29 mouse cellular contexts compared by ENCODE assay signal in the genomic region with DNA sequence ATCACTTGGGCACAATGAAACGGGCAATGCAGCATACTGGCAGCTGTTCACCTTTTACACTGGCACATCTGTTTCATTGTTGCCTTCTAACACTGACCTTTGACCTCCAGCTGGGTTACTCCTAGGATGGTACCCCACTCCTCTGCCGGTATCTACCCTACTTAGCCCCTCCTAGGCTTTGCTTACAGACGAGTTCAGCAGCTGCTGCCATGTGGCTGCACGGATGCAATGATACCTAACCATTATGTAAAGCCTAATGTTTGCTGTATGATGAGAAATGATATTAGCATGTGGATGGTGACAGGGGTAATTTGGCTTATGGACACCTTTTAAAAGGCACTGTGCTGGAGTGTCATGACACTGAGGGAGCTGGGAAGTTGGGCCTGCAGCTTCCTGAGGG. TPM values are rescaled to one million over a fixed set of nuclear protein-coding genes. Genes with fewer than 3 reads are reported as not detected.
DNase-seq lines count a peak whose midpoint lies in the region; ATAC-seq lines count a peak whose summit lies in the region.
"Had no signal": no experiment of that assay in that cellular context is flagged by ENCODE, and none has a peak within 500 bp of the region (broad histone marks: within the 10 kb centered on the region; RNA-seq: fewer than 3 reads in every experiment).

No protein-coding gene starts in this region.

- no peak overlapping the region for H3K4me2 ChIP-seq in heart, embryonic 14.5 days (ENCODE audit: low read length)
- no peak overlapping the region for H3K4me2 ChIP-seq in heart, embryonic 11.5 days
- H3K4me2 ChIP-seq in hindbrain, embryonic 16.5 days (ENCODE audit: low read length), result no peak overlapping the region
- H3K4me2 ChIP-seq in hindbrain, embryonic 13.5 days, result no peak overlapping the region
- H3K4me2 ChIP-seq in neural tube, embryonic 13.5 days, result no peak overlapping the region
- no peak overlapping the region for H3K4me2 ChIP-seq in neural tube, embryonic 15.5 days
- H3K4me2 ChIP-seq: liver, embryonic 12.5 days; midbrain, embryonic 11.5 days had no signal

- no peak for ATAC-seq in heart, embryonic 14.5 days (ENCODE audit: insufficient number of reproducible peaks, insufficient read depth, low FRiP score, low read depth)
- ATAC-seq in heart, embryonic 11.5 days (replicated peaks; ENCODE audit: insufficient number of reproducible peaks, low FRiP score, low TSS enrichment), result no peak
- ATAC-seq in hindbrain, embryonic 16.5 days, result no peak
- no peak for ATAC-seq in hindbrain, embryonic 13.5 days (ENCODE audit: low FRiP score)
- ATAC-seq in neural tube, embryonic 13.5 days (ENCODE audit: low read depth), result no peak
- no peak for ATAC-seq in neural tube, embryonic 15.5 days (ENCODE audit: low FRiP score)
- ATAC-seq: activated CD4-positive, CD25-positive, alpha-beta regulatory T cell, adult 4 months; inflammation-experienced regulatory T-cells, adult 6 months; liver, postnatal 0 days had no signal

- peak overlapping the region in 1 of 2 experiments; percentile 47; a peak in 1 of 4 replicates for H3K27ac ChIP-seq in heart, embryonic 14.5 days (replicated peaks in 1 of 2; ENCODE audit: control insufficient read depth in 1 of 2, insufficient read depth in 1 of 2, low read depth in 2 of 2, low read length in 2 of 2)
- no peak overlapping the region for H3K27ac ChIP-seq in heart, embryonic 11.5 days (ENCODE audit: low read depth, low read length)
- peak overlapping the region; percentile 12; the same call in 1 of the 2 replicates for H3K27ac ChIP-seq in hindbrain, embryonic 16.5 days (ENCODE audit: low read depth, low read length)
- no peak overlapping the region for H3K27ac ChIP-seq in hindbrain, embryonic 13.5 days
- peak overlapping the region; percentile 46; the same call in 1 of the 2 replicates for H3K27ac ChIP-seq in neural tube, embryonic 13.5 days (replicated peaks)
- no peak overlapping the region for H3K27ac ChIP-seq in neural tube, embryonic 15.5 days (replicated peaks)
- H3K27ac ChIP-seq: gastrocnemius, adult 2 months; heart, adult 2 months; liver, embryonic 12.5 days had no signal

- no peaks in the 10 kb centered on the region for H3K27me3 ChIP-seq in heart, embryonic 14.5 days (ENCODE audit: control insufficient read depth, insufficient read depth, low read length)
- no peaks in the 10 kb centered on the region for H3K27me3 ChIP-seq in heart, embryonic 11.5 days (ENCODE audit: control insufficient read depth, insufficient read depth, low read length)
- H3K27me3 ChIP-seq in hindbrain, embryonic 16.5 days (replicated peaks; ENCODE audit: control insufficient read depth, insufficient read depth, low read length), result no peaks in the 10 kb centered on the region
- no peaks in the 10 kb centered on the region for H3K27me3 ChIP-seq in hindbrain, embryonic 13.5 days
- H3K27me3 ChIP-seq in neural tube, embryonic 13.5 days, result no peaks in the 10 kb centered on the region
- H3K27me3 ChIP-seq in neural tube, embryonic 15.5 days (replicated peaks), result no peaks in the 10 kb centered on the region
- H3K27me3 ChIP-seq: CH12.LX; liver, embryonic 12.5 days had no signal

- H3K4me1 ChIP-seq in heart, embryonic 14.5 days (ENCODE audit: control insufficient read depth in 2 of 2, insufficient read depth in 2 of 2, low read length in 2 of 2), result peaks cover 20 to 44% of the 10 kb centered on the region in 2 experiments
- H3K4me1 ChIP-seq in heart, embryonic 11.5 days (ENCODE audit: control insufficient read depth, insufficient read depth, low read length), result peaks cover 24% of the 10 kb centered on the region
- peaks cover 19% of the 10 kb centered on the region for H3K4me1 ChIP-seq in hindbrain, embryonic 16.5 days (ENCODE audit: control insufficient read depth, insufficient read depth, low read depth, low read length)
- peaks cover 35% of the 10 kb centered on the region for H3K4me1 ChIP-seq in hindbrain, embryonic 13.5 days (replicated peaks)
- peaks cover 37% of the 10 kb centered on the region for H3K4me1 ChIP-seq in neural tube, embryonic 13.5 days (replicated peaks)
- H3K4me1 ChIP-seq in neural tube, embryonic 15.5 days, result peaks cover 35% of the 10 kb centered on the region
- H3K4me1 ChIP-seq: liver, embryonic 12.5 days had no signal

- no peaks in the 10 kb centered on the region for H3K9me3 ChIP-seq in heart, embryonic 14.5 days (ENCODE audit: control insufficient read depth, low read length)
- H3K9me3 ChIP-seq in heart, embryonic 11.5 days (replicated peaks; ENCODE audit: control insufficient read depth, low read length), result no peaks in the 10 kb centered on the region
- no peaks in the 10 kb centered on the region for H3K9me3 ChIP-seq in hindbrain, embryonic 16.5 days (ENCODE audit: control insufficient read depth, low read length)
- H3K9me3 ChIP-seq in hindbrain, embryonic 13.5 days, result no peaks in the 10 kb centered on the region
- no peaks in the 10 kb centered on the region for H3K9me3 ChIP-seq in neural tube, embryonic 13.5 days
- H3K9me3 ChIP-seq in neural tube, embryonic 15.5 days (replicated peaks), result no peaks in the 10 kb centered on the region
- H3K9me3 ChIP-seq: liver, embryonic 12.5 days had no signal

- 0 out of 2 replicates have a peak, but pooled peaks cover 3% of the 10 kb centered on the region for H3K36me3 ChIP-seq in heart, embryonic 14.5 days (ENCODE audit: control insufficient read depth, insufficient read depth, low read length)
- H3K36me3 ChIP-seq in heart, embryonic 11.5 days (ENCODE audit: control insufficient read depth, insufficient read depth, low read length), result no peaks in the 10 kb centered on the region
- no peaks in the 10 kb centered on the region for H3K36me3 ChIP-seq in hindbrain, embryonic 16.5 days (ENCODE audit: control insufficient read depth, insufficient read depth, low read length)
- no peaks in the 10 kb centered on the region for H3K36me3 ChIP-seq in hindbrain, embryonic 13.5 days
- H3K36me3 ChIP-seq in neural tube, embryonic 13.5 days, result no peaks in the 10 kb centered on the region
- no peaks in the 10 kb centered on the region for H3K36me3 ChIP-seq in neural tube, embryonic 15.5 days
- H3K36me3 ChIP-seq: liver, embryonic 12.5 days had no signal

- peak; percentile 22 for DNase-seq in cerebellum, adult 11-12 months
- DNase-seq in cerebellum, postnatal 36 days, result no peak
- DNase-seq: gastrocnemius, adult 2 months; gastrocnemius, postnatal 36 days; heart, adult 2 months; kidney, adult 11 months; liver, postnatal 0 days; lung, postnatal 36 days; right cerebral cortex, postnatal 14 days; thymus, postnatal 14 days had no signal

- H3K9ac ChIP-seq in heart, embryonic 14.5 days (ENCODE audit: low read length), result 0 out of 2 replicates have a peak overlapping the region, but pooled peaks have one; percentile 8
- H3K9ac ChIP-seq in heart, embryonic 11.5 days (ENCODE audit: low read depth, low read length), result no peak overlapping the region
- no peak overlapping the region for H3K9ac ChIP-seq in hindbrain, embryonic 16.5 days (ENCODE audit: low read depth, low read length)
- H3K9ac ChIP-seq in hindbrain, embryonic 13.5 days, result no peak overlapping the region
- no peak overlapping the region for H3K9ac ChIP-seq in neural tube, embryonic 13.5 days
- no peak overlapping the region for H3K9ac ChIP-seq in neural tube, embryonic 15.5 days (replicated peaks)
- H3K9ac ChIP-seq: liver, embryonic 12.5 days; liver, postnatal 0 days had no signal

- 81% methylated on average over 4 of the region's 4 CpGs for WGBS in heart, embryonic 14.5 days
- WGBS in heart, embryonic 11.5 days (ENCODE audit: insufficient replicate concordance), result 77% methylated on average over 4 of the region's 4 CpGs
- WGBS in hindbrain, embryonic 16.5 days, result 70% methylated on average over 4 of the region's 4 CpGs
- 67% methylated on average over 4 of the region's 4 CpGs for WGBS in hindbrain, embryonic 13.5 days
- WGBS in neural tube, embryonic 13.5 days, result 68% methylated on average over 4 of the region's 4 CpGs
- WGBS in neural tube, embryonic 15.5 days, result 70% methylated on average over 4 of the region's 4 CpGs

- no peak overlapping the region for H3K4me3 ChIP-seq in heart, embryonic 14.5 days (ENCODE audit: control insufficient read depth in 1 of 2, insufficient read depth in 1 of 2, low read depth in 1 of 2, low read length in 2 of 2)
- no peak overlapping the region for H3K4me3 ChIP-seq in heart, embryonic 11.5 days (ENCODE audit: low read depth, low read length)
- no peak overlapping the region for H3K4me3 ChIP-seq in hindbrain, embryonic 16.5 days (ENCODE audit: low read length)
- no peak overlapping the region for H3K4me3 ChIP-seq in hindbrain, embryonic 13.5 days
- H3K4me3 ChIP-seq in neural tube, embryonic 13.5 days, result no peak overlapping the region
- H3K4me3 ChIP-seq in neural tube, embryonic 15.5 days (replicated peaks), result no peak overlapping the region
- H3K4me3 ChIP-seq: gastrocnemius, adult 2 months; heart, adult 2 months; liver, embryonic 12.5 days had no signal

RNA-seq across cellular contexts. Expression of gene 1700086D15Rik, which starts 52.5 kb away (rescaled TPM):
- 0.19 TPM in 1 of 2 replicates, not detected in the other for polyA plus RNA-seq in heart, embryonic 14.5 days (2014; fragmentation: Nextera tagmentation; extraction: Ambion mirVana)
- 0.43 TPM in 1 of 2 replicates, not detected in the other for polyA plus RNA-seq in heart, embryonic 11.5 days (2014; fragmentation: Nextera tagmentation; extraction: Ambion mirVana)
- 0.19 TPM in 1 of 2 replicates, not detected in the other for polyA plus RNA-seq in hindbrain, embryonic 16.5 days (2015; fragmentation: Nextera tagmentation; extraction: Ambion mirVana)
- 0.30 TPM in 1 of 2 replicates, not detected in the other for polyA plus RNA-seq in hindbrain, embryonic 13.5 days (2015; fragmentation: Nextera tagmentation; extraction: Ambion mirVana)
- not detected in 2 replicates for polyA plus RNA-seq in neural tube, embryonic 13.5 days (2015; fragmentation: Nextera tagmentation; extraction: Ambion mirVana)
- polyA plus RNA-seq in neural tube, embryonic 15.5 days (2015; fragmentation: Nextera tagmentation; extraction: Ambion mirVana), result 0.14 and 0.22 TPM in 2 replicates
- polyA plus RNA-seq: activated CD4-positive, CD25-positive, alpha-beta regulatory T cell, adult 4 months; adrenal gland, adult 2 months; C2C12; embryonic facial prominence, embryonic 11.5 days; forebrain, embryonic 16.5 days; heart, adult 2 months; inflammation-experienced regulatory T-cells, adult 6 months; kidney, embryonic 14.5 days; liver, embryonic 12.5 days; liver, postnatal 0 days; midbrain, embryonic 11.5 days; small intestine, adult 2 months; stomach, embryonic 14.5 days; urinary bladder, adult 2 months had no signal

RNA-seq across cellular contexts. Expression of gene Arhgap44, which starts 55.6 kb away (rescaled TPM):
- polyA plus RNA-seq in heart, embryonic 14.5 days (2014; fragmentation: Nextera tagmentation; extraction: Ambion mirVana), result 13.9 and 14.0 TPM in 2 replicates
- polyA plus RNA-seq in heart, embryonic 11.5 days (2014; fragmentation: Nextera tagmentation; extraction: Ambion mirVana), result 10.1 and 12.4 TPM in 2 replicates
- 20.7 and 21.8 TPM in 2 replicates for polyA plus RNA-seq in hindbrain, embryonic 16.5 days (2015; fragmentation: Nextera tagmentation; extraction: Ambion mirVana)
- 9.3 and 9.9 TPM in 2 replicates for polyA plus RNA-seq in hindbrain, embryonic 13.5 days (2015; fragmentation: Nextera tagmentation; extraction: Ambion mirVana)
- polyA plus RNA-seq in neural tube, embryonic 13.5 days (2015; fragmentation: Nextera tagmentation; extraction: Ambion mirVana), result 10.3 and 11.5 TPM in 2 replicates
- polyA plus RNA-seq in neural tube, embryonic 15.5 days (2015; fragmentation: Nextera tagmentation; extraction: Ambion mirVana), result 18.7 TPM in 2 replicates

Comparison
In these comparisons a context has a peak if more than half of its experiments do, and no peak if none do; other contexts are left out.
1. H3K27ac ChIP-seq: peak in hindbrain, embryonic 16.5 days (single experiment) and neural tube, embryonic 13.5 days (single experiment); none in heart, embryonic 11.5 days (single experiment), hindbrain, embryonic 13.5 days (single experiment) and neural tube, embryonic 15.5 days (single experiment).